Mouse (Mus musculus) lung, adult 2 months (tissue): ENCODE data around the gene Pkn1.

ENCODE experiments used
- CTCF ChIP-seq: fragments of 200-500 bp; IDR thresholded peaks from 2 replicates; pipeline ENCODE4 v1.5.1; 2011; ENCODE audit warnings: mild to moderate bottlenecking, low read length, control low read depth; ENCODE audit not compliant: insufficient read depth
- POLR2A ChIP-seq: fragments of 200-500 bp; IDR thresholded peaks from 2 replicates; pipeline ENCODE4 v1.6.1; 2011; ENCODE audit warnings: low read depth, mild to moderate bottlenecking, control low read depth, low read length, borderline replicate concordance; ENCODE audit errors: extremely low read depth

GRCm38 (mm10) chr8:83621691-83622388, 77.1 kb downstream of the Pkn1 start:
- TF ChIP-seq POLR2A: 0 out of 2 replicates have a peak, but pooled peaks have one; percentile 16
- TF ChIP-seq CTCF: no peak
